Mouse (Mus musculus) limb, embryonic 14.5 days (tissue): ENCODE measurements at regions not wholly inside any gene's neighbourhood (a gene's known extent, or its start where the extent isn't known, plus 50 kb on each side); places are given as distances from the start of the nearest gene placed in this dataset.
A peak's percentile ranks its signal among the peaks of the same experiment; 100 is the strongest.

ENCODE experiments used
- ATAC-seq: fragments of 200-750 bp; cut with Nextera tagmentation; 2 replicates; pipeline ENCODE4 v1.8.0; 2017; ENCODE audit warnings: low read depth, moderate number of reproducible peaks, moderate TSS enrichment; ENCODE audit not compliant: low FRiP score
- DNase-seq: peaks from one replicate; pipeline ENCODE4 v3.0.0-alpha.2; 2015; ENCODE audit warnings: low spot score
- H3K27ac ChIP-seq: fragments of 300-500 bp; sonication (generic); replicated peaks from 2 replicates; pipeline ENCODE4 v1.5.1; 2014; ENCODE audit warnings: low read depth, mild to moderate bottlenecking, low read length, moderate library complexity, mixed read lengths
- H3K27me3 ChIP-seq: fragments of 300-500 bp; sonication (generic); 2 replicates; pipeline ENCODE4 v1.6.1; 2014; ENCODE audit warnings: low read length, mixed read lengths; ENCODE audit not compliant: control insufficient read depth, insufficient read depth
- H3K36me3 ChIP-seq: fragments of 300-500 bp; sonication (generic); 2 replicates; pipeline ENCODE4 v1.6.1; 2014; ENCODE audit warnings: mild to moderate bottlenecking, low read length, moderate library complexity, mixed read lengths; ENCODE audit not compliant: control insufficient read depth, insufficient read depth
- H3K4me1 ChIP-seq: fragments of 300-500 bp; sonication (generic); 2 replicates; pipeline ENCODE4 v1.6.1; 2014; ENCODE audit warnings: antibody characterized with exemption, low read length, mixed read lengths; ENCODE audit not compliant: control insufficient read depth, insufficient read depth
- H3K4me2 ChIP-seq: fragments of 300-500 bp; sonication (generic); replicated peaks from 2 replicates; pipeline ENCODE4 v1.6.1; 2014; ENCODE audit warnings: low read depth, mild to moderate bottlenecking, low read length, moderate library complexity; ENCODE audit not compliant: severe bottlenecking
- H3K4me3 ChIP-seq: fragments of 300-500 bp; sonication (generic); replicated peaks from 2 replicates; pipeline ENCODE4 v1.5.1; 2014; ENCODE audit warnings: low read length
- H3K9ac ChIP-seq: fragments of 300-500 bp; sonication (generic); 2 replicates; pipeline ENCODE4 v1.6.1; 2014; ENCODE audit warnings: mild to moderate bottlenecking, low read depth, low read length, moderate library complexity; ENCODE audit not compliant: severe bottlenecking
- H3K9me3 ChIP-seq: fragments of 300-500 bp; sonication (generic); 2 replicates; pipeline ENCODE4 v1.6.1; 2016; ENCODE audit warnings: low read length; ENCODE audit not compliant: control insufficient read depth
- POLR2A ChIP-seq: fragments of 200-500 bp; IDR thresholded peaks from 2 replicates; pipeline ENCODE4 v1.8.0; 2012; ENCODE audit warnings: inconsistent platforms, mild to moderate bottlenecking, moderate library complexity, borderline replicate concordance; ENCODE audit not compliant: insufficient read depth, insufficient read length; ENCODE audit errors: extremely low read depth
- WGBS: fragments of 180-500 bp; shearing (Covaris S2); extraction: QIAGEN DNeasy Blood & Tissue Kit; methylation state at CpG from one replicate; pipeline ENCODE4 v1.1.7; 2014; 5-methylcytosine and 5-hydroxymethylcytosine counted together

- ATAC-seq, result peak; percentile 72
- H3K4me2 ChIP-seq, result peak overlapping the region; percentile 15; the same call in 1 of the 2 replicates
- H3K4me1 ChIP-seq, result peaks cover 47% of the 10 kb centered on the region
- TF ChIP-seq POLR2A, result no peak
- H3K27me3 ChIP-seq, result no peaks in the 10 kb centered on the region
- peak overlapping the region; percentile 90 for H3K27ac ChIP-seq
- no peaks in the 10 kb centered on the region for H3K9me3 ChIP-seq
- peak overlapping the region; percentile 28; the same call in 1 of the 2 replicates for H3K9ac ChIP-seq
- WGBS, result 20% methylated on average over 24 of the region's 25 CpGs
- peak; percentile 93 for DNase-seq
- H3K4me3 ChIP-seq, result no peak overlapping the region
- H3K36me3 ChIP-seq, result no peaks in the 10 kb centered on the region
These were observed 142.0 kb upstream of the Irf2bp2 start for GRCm38 (mm10) chr8:126735488-126736440.

GRCm38 (mm10) chr8:126734743-126735487 lies 141.1 kb upstream of the Irf2bp2 start:
- Histone ChIP-seq H3K4me2 (no peak overlapping the region), H3K27me3 (no peaks in the 10 kb centered on the region), H3K4me1 (peaks cover 52% of the 10 kb centered on the region), H3K9ac (no peak overlapping the region), H3K27ac (peak overlapping the region; percentile 29), H3K9me3 (no peaks in the 10 kb centered on the region), H3K36me3 (no peaks in the 10 kb centered on the region), H3K4me3 (no peak overlapping the region)
- WGBS, result 44% methylated on average over 7 of the region's 7 CpGs
- no peak for TF ChIP-seq POLR2A
- DNase-seq, result peak; percentile 70
- ATAC-seq, result peak; percentile 64

DNA sequence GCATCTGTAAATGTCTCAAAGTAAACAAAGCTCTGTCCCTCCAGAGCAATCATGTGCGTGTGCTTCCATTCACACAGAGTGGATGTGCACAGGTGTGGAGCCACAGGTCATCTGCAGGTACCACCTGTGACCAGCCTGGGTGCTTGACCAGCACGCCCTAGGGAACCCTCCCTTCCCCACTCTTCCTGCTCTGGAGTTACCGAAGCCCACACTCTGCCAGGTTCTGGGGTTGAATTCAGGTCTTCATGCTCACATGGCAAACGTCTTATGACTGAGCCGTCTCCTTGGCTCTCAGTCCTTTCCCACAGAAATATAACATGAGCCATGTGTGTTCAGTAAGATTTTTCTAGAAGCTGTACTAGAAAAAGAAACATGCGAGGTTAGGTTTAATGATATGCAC lies 140.0 kb upstream of the Irf2bp2 start:
- TF ChIP-seq POLR2A, result no peak
- Histone ChIP-seq H3K9ac (no peak overlapping the region), H3K4me2 (no peak overlapping the region), H3K27ac (peak overlapping the region; percentile 58), H3K4me3 (no peak overlapping the region), H3K4me1 (peaks cover 52% of the 10 kb centered on the region), H3K27me3 (no peaks in the 10 kb centered on the region), H3K36me3 (no peaks in the 10 kb centered on the region), H3K9me3 (no peaks in the 10 kb centered on the region)
- 55% methylated on average over 6 of the region's 6 CpGs for WGBS
- DNase-seq (no peak), ATAC-seq (no peak)

DNA sequence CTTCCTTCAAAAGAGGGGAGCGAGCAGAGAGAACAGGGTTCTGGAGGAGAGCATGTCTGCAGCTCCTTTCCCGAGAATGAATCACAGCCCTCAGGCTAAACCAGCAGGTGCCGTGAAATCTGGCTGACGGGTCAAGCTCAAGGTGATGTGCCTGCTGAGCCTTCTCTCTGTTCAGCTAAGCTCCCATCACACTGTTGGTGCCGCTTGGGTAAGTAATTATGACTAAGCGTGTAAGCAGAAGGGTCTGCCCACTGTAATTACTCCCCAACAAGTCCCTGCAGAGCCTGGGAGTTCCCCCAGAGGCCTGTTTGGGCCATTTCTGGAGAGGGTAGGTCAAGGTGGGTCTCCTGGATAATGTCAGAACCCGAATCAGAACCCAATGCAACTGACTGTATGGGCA lies 139.5 kb upstream of the Irf2bp2 start:
- Histone ChIP-seq H3K9me3 (no peaks in the 10 kb centered on the region), H3K9ac (no peak overlapping the region), H3K4me3 (no peak overlapping the region), H3K4me1 (peaks cover 52% of the 10 kb centered on the region), H3K27ac (peak overlapping the region; percentile 58; the same call in 1 of the 2 replicates), H3K27me3 (no peaks in the 10 kb centered on the region), H3K36me3 (no peaks in the 10 kb centered on the region), H3K4me2 (no peak overlapping the region)
- WGBS, result 37% methylated on average over 7 of the region's 7 CpGs
- TF ChIP-seq POLR2A, result no peak
- ATAC-seq, result no peak
- DNase-seq, result no peak

DNA sequence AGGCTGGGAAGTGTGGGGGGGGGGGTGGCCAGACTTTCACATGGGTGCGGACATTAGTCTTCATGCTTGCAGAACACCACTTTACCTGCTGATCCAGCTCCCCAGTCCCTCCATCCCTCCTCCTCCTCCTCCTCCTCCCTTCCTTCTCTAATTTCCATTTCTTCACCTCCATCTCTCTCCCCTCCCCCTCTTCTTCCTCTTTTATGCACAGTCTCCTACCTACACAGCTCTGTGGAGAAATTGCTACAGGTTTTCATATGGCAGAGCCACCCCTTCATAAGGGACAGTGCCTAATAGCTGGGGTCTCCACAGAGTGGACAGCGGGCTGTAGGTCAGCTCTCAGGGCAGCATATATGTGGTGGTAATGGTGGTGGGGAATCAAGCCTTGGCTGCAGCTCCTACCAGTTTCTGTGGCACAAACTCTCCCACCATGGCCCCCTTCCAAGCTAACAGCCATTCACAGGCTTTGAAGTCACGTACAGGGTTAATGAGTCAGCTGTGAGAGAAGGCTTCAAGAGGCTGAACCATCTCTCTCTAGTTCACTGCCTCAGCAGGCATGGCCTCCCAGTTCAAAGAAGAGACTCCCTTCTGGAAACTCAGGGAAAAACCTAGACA lies 136.3 kb upstream of the Irf2bp2 start:
- no peak overlapping the region for H3K27ac ChIP-seq
- H3K27me3 ChIP-seq, result no peaks in the 10 kb centered on the region
- no peak for TF ChIP-seq POLR2A
- ATAC-seq (no peak), DNase-seq (no peak)
- H3K4me2 ChIP-seq, result no peak overlapping the region
- 80% methylated on average over 3 of the region's 3 CpGs for WGBS
- H3K36me3 ChIP-seq, result no peaks in the 10 kb centered on the region
- H3K9me3 ChIP-seq, result no peaks in the 10 kb centered on the region
- H3K4me3 ChIP-seq, result no peak overlapping the region
- no peak overlapping the region for H3K9ac ChIP-seq
- peaks cover 32% of the 10 kb centered on the region for H3K4me1 ChIP-seq
